Mouse (Mus musculus) kidney, postnatal 10 days (tissue): ENCODE measurements around the gene Pde4dip.

Experiments
- DNase-seq: peaks from one replicate; pipeline ENCODE4 v3.0.0; 2021; ENCODE audit warnings: mixed read lengths

Pde4dip gene

DNA sequence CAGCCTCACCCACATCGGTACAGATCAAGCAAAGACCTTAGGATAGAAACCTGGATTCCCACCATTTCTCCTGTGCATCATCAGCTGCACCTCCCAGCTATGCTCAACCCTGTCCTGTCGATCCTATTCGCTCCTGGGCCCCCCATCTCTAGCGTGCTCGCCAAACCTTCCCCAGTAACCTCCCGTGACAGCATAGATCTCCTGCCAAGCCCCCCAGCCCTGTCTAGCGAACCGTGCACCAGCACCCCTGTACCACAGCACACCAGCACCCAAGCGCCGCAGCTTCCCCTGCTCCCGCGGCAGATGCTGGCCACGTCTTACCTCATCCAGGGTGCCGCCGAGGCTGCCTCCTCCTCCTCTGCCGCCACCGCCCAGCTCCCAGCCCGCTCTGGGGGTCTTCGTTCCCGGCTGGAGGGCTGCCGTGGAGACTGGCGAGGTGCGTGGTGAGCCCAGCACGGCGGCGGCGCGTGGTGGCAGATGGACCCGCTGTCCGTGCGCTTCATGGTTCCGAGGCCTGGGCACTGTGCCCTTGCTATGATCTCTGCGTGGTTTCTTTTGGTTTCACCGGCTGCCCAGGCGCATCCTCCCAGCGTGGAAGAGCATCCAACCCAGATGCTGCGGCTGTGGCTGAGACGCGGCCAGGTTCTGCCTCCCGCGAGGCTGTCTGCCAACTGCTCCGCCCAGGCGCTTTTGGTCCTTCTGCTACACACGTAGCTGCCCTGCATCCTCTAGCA is at the start of gene Pde4dip:
Pde4dip (minus strand) TSS at position 540 of the 734 bp plus-strand sequence.
- peak; percentile 10 for DNase-seq

DNA sequence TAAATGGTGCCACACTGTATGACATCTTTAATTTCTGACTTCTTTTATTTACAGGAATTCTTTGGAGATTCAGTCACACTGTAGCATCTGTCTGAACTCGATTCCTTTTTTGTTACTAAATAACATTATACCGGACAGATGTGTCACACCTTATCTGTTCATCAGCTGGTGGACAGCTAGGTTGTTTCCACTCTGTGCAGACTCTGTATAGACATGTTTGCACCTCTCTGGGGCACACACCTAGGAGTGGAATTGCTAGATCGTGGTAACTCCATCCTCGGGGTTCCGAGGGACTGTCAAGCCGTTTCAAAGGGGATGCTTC is 49.4 kb upstream of the Pde4dip start:
- DNase-seq = no peak

DNA sequence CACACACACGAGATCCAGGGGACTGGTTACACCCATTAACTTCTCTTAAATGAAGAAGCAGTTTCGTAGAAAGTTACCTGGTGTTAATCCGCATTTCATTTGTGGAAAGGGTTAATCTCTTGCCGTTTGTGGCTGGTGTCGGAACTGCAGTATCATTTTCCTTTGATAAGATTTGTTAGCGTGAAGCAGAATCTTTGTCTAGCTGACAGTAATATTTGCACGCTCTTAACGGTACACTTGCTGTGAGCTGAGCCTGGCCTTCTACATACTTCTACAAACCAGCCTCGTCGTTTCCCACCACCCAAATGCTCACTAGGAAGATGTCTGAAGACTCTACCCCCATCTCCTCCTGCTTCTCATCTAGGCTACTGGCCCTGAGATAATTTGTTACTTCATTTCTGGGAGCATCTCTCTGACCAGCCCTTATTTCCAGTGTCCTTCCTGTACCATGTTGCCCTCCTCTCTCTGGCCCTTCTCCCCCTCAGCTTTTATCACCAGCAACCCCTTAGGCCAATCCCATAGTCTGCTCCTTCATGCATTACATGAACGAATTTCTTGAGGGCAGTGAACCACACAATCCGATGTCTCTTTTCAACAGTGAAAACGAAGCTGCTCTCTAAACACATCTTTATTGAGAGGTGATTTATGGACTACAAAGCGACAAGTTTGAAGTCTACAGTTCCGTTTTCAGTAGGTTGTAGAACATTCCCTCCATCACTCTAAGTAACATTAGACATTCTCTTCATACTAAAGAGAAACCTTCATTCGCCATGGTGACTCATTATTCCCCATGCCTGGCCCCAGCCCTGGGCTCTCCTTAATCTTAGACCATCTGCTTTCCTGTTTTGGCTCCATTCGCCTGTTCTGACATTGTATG is 48.8 kb upstream of the Pde4dip start:
- DNase-seq = no peak

DNA sequence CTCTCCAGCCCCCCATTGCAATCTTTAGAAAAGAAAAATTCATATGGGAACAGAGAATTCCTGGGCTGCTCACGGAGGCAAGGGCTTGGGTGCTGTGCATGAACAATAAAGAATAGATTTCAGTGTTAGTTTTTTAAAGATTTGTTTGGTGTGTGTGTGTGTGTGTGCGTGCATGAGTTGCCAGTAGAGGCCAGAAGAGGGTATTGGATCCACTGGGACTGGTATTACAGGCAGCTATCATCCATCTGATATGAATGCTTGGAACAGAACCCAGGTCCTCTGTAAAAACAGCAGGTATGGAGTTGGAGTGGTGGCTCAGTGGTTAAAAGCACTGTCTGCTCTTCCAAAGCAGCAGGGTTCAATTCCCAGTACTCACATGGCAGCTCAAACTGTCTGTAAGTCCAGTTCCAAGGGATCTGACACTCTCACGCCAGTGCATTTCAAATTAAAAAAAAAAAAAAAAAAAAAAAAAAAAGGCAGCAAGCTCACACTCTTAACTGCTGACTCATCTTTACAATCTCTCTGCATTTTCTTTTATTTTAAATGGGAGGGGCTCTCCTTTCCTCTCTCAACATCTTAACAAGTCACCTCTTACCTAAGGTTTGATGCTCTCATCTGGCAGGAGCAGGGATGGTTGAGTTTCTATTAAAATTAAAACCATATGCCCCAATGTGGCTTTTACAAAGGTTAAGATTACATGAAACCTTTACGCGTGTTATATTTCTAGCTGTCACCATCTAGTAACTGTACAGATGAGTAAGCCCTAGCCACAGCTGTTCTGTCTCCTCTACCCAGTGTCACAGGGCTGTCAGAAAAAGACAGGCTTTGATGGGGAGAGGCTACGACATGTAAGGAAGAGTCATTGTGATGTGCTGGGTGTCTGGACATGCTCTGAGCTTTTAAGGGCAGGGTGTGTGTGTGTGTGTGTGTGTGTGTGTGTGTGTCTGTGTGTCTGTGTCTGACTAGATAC is 46.1 kb upstream of the Pde4dip start:
- DNase-seq = no peak

DNA sequence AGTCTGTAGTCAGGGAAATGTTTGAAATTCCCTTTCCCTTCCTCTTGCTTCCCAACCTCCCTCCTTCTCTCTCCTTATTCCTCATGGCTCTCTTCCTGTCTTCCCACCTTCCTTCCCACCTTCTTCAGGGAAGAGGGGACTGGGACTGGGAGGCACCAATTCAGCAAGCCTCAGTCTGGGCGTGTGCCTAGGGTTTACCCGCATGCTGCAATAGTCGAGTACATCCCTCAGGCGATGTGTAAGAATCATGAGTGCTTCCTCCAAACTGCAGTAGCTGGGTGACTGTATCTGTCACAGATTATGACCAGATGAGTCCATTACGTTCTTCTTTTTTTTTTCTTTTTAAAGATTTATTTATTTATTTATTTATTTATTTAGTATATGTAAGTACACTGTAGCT is 45.3 kb upstream of the Pde4dip start:
- no peak for DNase-seq

DNA sequence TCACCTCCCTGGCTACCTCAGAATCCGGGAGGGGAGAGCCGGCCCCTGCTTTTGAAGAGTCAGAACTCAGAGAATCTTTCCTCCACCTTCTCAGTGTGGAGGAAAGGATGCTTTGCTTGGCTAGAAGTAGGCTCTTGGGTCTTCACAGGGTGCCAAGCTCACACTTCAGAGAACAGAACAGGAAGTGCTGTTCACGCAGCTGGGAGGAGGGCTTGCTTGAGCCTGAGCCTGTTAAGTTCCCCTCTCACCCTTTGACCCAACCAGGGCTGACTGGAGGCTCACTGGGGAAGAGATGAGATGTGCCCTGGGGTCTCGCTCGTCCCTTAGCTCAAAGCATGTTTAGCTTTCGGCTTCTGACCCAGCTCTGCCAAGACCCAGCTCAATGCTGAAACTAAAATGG is 44.7 kb upstream of the Pde4dip start:
- DNase-seq = no peak

DNA sequence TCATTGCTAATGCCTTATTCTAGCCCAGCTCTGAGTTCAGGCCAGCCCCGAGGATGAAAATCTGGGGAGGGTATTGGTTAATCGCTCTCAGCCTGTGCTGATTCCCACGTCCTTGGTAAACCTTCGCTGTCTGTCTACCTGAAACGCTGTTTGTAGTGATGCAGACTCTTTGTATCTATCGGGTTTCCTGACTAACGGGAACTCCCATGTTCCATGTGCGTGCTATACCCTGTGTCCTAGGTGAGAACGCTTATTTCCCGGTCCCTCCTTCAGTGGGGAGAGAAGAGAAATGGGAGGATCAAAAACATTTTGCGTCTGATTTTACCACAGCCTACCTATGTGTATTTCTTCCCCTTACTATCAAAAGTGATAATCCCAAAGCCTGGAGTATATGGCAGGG is 44.3 kb upstream of the Pde4dip start:
- DNase-seq = no peak

DNA sequence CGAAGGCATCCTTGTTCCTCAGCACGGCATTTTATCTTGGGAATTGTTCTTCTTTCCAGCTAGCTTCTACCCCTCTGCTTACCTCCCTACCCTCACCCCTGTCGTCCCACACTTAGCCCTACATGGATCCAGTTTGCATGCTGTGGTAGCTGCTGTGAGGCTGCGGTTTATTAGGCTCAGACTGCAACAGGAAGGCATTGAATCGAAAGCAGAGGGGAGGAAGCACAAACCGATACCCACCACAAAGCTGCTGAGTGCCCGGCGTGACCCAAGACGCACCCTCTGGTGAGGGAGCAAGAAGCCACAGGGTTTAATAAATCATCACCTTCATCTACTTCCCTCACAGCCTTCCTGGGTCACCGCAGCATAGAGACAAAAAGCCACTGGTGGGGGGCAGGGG is 43.6 kb upstream of the Pde4dip start:
- DNase-seq = no peak

DNA sequence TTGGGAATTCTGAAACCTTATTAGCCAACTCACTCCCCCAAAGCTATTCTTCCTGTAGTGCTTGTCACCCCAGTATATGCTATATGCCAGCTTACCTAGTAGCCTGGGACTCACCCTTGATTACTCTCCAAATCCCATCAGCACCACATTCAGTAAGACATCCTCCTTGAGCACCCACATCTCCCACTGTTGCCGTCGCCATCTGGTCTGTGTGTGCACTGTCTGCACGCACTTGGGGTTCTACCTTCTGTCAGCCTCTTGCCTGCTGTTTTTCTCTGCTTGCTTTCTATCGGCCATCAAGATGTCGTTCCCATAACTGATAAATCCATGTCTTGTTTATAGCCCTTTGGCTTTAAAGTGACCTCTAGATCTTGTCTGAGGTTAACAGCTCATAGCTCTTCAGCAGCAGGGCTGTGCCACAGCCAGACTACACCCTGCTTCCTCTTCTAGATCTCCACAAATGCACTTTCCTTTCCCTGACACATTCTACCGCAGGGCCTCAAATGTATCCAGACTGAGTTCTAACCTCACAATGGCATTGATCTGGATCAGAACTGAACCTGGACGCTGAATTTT is 42.9 kb upstream of the Pde4dip start:
- DNase-seq = no peak

DNA sequence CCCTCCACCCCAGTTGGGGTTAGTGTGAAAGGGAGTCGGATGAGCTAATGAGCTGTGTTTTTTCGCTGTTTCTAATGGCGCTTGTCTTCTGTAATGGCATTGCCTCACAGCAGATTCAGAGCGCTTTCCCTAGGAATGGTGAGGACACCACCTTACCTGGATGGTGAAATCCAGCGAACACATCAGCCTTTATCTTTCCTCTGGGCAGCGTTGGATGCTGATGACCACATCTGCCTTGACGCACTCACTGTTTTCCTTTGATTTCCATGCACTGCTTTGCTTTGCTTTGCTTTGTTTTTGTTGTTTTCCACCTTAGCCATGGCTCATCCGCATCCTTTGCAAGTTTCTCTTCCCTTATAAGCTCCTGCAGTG is 42.3 kb upstream of the Pde4dip start:
- DNase-seq = no peak

DNA sequence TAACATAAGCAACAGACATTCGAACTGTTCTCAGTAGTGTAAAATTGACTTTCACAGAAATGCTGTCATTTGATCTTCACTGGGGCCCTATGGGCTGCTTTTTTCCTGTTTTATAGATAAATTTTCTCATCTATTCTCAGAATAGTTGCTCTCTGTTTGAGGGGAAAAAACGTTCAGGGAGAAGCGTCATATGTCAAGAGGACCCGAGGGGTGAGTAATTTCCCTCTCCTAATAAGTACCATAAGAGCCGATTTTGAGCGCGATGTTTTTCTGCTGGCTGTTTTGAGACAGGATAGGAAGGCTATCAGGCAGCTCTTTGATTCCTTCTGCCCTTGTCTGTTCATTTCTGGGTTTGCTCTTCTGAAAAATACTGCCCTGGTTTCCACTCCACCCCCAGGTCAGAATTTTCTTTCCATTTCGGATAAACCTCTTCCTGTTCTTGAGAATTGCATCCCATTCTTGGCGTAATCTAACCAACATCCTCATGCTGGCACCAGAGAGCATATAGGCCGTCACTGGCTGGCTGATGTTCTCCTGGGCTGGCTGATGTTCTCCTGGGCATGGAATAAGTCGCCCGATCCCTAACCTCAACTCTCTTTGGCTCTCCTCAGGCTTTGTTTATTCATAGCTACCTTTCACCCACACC is 41.8 kb upstream of the Pde4dip start:
- DNase-seq = no peak

DNA sequence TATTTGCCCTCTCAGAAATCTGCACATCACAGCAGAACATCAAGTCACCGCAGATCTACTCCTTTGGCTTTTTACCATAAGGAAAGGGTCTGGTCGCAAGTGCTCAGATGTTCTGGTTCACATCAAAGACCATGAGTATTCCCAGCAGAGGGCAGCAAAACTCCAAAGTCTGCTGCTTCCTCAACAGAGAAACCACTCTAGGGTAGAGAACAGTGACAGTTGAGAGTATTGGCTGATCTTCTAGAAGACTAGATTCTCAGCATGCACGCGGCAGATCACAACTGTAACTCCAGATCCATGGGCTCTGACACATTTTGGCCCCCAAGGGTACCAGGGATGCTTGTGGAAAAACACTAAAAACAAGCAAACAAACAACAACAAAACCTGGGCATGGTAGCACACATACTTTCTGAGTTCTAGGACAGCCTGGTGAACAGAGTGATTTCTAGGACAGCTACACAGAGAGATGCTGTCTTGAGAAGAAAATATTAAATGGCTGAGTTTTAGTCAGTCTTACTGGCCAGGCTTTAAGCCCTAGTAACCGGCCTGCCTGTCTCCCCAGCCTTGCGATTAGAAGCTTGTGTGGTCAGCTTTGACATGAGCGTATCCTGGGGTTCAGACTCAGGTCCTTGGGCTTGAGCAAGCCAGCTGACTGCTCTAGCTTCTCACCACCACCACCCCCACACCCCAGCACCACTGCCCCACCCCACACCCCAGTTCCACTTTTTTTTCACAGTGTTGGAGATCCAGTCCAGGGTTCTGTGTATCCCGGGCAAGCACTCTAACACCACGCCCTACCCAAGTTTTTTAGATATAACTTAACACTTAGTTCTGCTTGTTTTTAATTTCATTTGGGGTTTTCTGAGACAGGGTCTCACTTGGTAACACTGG is 40.7 kb upstream of the Pde4dip start:
- peak; percentile 92 for DNase-seq

DNA sequence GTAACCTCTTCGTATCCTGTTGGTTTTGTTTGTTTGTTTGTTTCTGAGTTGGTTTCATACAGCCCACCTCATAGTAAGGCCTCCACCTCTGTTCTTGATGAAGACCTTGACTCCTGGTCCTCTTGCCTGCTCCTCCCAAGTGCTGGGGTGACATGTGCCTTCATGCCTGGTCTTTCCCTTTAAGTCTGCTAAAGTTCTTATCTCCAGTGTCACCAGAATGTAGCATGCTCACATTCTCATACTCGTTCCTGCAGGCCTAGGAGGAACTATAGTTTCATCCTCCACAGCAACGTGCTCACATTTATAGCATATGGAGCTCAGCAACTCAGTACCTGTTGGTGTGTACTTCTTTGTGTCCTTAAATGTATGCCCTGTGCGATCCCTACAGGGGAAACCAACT is 38.8 kb upstream of the Pde4dip start:
- no peak for DNase-seq

DNA sequence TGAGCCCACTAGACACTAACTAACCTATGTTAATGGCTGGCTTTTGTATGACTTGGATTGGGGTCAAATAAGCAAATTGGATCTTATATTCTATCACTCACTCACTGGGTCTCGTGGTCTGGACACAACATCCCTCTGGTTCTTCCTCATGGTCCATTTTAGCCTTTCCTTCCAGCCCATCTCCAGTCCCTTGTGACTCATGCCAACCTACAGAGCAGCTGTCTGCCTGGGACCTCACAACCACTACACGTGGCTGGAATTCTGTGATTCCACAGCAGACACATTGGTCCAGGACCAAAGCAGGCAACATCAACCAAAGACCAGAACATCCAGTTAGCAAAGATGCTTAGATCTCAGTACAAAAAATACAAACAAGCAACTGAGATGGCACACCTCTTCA is 36.7 kb upstream of the Pde4dip start:
- no peak for DNase-seq

DNA sequence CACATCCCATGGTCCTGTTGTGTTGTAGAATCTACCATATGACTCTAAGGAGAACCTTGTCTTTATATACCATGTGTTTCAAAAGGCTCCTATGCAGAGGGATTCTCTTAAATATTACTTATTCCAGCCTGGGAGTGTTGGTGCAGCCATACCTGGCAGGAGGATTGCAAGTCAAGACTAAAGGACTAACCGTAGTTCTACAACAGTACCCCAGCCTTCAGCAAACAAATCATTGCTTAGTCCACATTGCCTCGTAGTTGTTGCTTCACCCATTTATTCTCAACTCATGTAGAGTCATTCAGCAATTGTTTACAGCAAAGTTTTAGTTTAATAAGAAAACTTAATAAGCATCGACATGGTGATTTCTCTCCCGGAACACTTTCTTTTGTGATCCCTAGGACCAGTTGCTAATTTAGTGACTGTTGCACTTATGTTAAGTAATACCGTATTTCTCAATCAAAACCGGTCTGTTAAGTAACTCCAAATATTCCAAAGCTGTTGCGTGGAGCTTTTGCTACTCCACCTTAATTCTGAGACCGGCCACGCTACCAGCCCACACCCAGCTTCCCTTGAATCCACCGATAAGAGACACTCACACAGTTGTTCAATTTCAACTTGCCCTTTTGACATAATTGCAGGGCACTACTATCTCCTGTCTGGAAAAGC is 30.5 kb upstream of the Pde4dip start:
- no peak for DNase-seq

DNA sequence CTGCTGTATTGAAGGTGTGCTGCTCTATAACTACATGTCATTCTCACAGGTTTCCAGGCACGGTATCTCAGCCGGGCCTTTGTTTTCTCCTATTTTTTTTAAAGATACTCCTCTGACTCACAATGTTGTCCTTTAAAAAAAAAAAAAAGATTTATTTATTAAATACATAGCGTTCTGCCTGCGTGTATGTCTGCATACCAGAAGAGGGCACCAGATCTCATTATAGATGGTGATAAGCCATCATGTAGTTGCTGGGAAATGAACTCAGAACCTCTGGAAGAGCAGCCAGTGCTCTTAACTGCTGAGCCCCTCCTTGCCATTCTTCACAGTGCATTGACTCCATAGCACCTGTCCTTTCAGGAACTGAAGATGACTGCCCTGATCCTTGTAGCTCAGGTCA is 26.6 kb upstream of the Pde4dip start:
- DNase-seq = no peak

DNA sequence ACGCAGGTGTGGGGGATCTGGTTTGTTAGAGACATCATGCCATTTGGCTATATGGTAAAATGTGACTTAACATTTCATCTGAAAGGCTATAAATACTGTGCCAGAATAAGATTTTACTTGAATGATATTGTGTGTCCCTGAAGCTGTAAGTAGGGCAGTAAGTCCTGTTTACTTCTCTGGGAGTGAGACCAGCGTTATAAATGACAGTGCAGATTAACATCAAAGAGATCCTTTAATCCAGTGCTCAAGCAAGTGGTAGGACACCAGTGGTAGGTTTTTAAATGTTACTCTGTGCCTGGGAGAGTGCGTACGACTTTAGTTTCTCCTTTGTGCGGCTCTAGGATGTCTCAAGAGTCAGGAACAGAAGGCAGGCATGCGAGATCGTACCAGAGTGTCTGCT is 22.6 kb upstream of the Pde4dip start:
- DNase-seq = no peak

DNA sequence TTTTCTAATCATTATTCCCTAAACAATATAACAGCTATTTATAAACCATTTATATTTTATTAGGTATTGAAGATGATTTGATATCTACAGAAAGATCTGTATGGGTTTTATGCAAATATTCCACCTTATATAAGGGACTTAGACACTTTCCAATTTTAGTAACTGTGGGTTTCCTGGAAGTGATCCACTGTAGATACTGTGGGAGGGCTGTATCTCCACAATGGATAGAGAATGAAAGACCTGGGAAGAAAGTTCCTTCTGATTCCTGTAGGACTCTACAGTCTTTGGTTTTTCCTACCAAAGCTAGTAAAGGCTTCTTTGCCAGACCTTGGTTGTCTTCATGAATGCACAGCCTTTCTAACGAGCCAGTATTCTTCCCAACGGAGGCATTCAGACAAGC is 21.2 kb upstream of the Pde4dip start:
- DNase-seq = no peak

DNA sequence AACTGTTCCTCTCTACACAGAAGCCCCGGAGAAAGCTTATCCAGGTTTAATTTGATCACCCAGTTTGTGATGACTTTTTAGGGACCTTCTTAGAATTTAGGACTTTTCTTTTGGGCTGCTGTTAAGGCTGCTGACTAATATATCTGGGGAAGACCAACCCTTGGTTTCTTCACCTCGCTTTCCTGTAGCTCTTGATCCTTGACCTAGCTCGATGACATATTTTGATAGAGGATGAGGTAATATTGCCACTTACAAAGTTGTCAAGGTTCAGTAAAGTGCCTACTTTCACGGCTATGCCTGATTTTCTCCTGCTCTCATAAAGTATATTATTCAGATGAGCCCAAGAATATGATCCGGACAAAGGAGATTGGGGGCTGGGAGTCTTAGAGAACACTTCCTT is 13.1 kb upstream of the Pde4dip start:
- DNase-seq = no peak
